In the genomic region with DNA sequence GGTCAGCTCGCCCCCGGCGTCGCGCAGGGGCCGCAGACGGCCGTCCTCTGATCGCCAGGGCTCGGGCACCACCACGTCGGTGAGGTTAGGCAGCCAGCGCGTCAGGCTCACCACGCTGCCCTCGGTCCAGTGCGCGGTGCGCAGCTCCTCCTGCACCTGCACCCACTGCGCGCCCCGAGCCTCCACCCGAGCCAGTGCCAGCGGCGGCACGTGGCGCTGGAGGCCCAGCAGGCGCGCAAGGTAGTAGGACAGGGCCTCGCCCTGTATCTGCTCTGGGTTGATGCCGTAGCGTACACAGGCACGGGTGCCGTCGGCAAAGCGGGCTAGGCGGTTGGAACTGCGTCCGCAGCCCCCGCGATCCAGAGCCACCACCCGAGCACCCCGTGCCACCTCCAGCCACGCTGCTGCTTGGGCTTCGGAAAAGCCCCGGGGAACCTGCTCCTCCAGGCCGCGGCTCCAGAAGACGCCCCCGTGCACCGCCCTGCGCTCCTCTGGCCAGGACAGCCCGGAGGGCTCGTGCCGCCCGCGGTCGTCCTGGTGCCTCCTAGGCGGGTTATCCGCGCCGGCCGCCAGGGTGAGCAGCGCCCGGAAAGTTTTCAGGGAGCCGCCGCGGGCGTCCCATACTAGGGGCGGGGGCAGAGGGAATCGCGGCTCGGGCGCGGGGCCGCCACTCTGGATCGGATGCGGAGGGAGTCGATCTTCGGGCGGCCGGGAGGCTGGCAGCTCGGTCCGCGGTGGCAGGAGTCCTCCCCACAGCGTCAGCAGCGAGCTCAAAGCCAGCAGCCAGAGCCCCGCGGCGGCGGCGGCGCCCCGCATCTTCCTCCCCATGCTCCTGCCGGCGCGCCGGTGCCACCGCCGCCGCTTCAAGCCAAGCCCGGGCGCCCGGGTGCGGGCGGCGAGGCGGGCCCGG, we compare ENCODE assay signal across 7 mouse cellular contexts. TPM values are rescaled to one million over a fixed set of nuclear protein-coding genes. Genes with fewer than 3 reads are reported as not detected.
A peak's percentile ranks its signal among the peaks of the same experiment; 100 is the strongest.
DNase-seq lines count a peak whose midpoint lies in the region; ATAC-seq and TF ChIP-seq lines count a peak whose summit lies in the region.

No protein-coding gene starts in this region.

- TF ChIP-seq CTCF in hindbrain, postnatal 0 days (IDR thresholded peaks at IDR 0.05; ENCODE audit: low read depth) = no peak

- peak overlapping the region; percentile 82 for H3K9ac ChIP-seq in hindbrain, postnatal 0 days (replicated peaks; ENCODE audit: low read length)
- peak overlapping the region; percentile 98 for H3K9ac ChIP-seq in midbrain, embryonic 11.5 days (ENCODE audit: low read length)

- peak overlapping the region; percentile 96 for H3K4me2 ChIP-seq in hindbrain, postnatal 0 days (ENCODE audit: low read depth, low read length)
- H3K4me2 ChIP-seq in midbrain, embryonic 11.5 days = peak overlapping the region; percentile 95

- 2% methylated on average over 100 of the region's 109 CpGs for WGBS in hindbrain, postnatal 0 days
- under 1% methylated on average over 101 of the region's 109 CpGs for WGBS in midbrain, embryonic 11.5 days

- no peaks in the 10 kb centered on the region for H3K9me3 ChIP-seq in hindbrain, postnatal 0 days (ENCODE audit: low read length)
- H3K9me3 ChIP-seq in midbrain, embryonic 11.5 days (ENCODE audit: control insufficient read depth, low read length) = no peaks in the 10 kb centered on the region

- no peaks in the 10 kb centered on the region for H3K27me3 ChIP-seq in hindbrain, postnatal 0 days (ENCODE audit: insufficient read depth, low read length)
- H3K27me3 ChIP-seq in midbrain, embryonic 11.5 days (ENCODE audit: control insufficient read depth, insufficient read depth, low read length) = no peaks in the 10 kb centered on the region

- no peaks in the 10 kb centered on the region; the same call in 1 of the 2 replicates for H3K4me1 ChIP-seq in hindbrain, postnatal 0 days (ENCODE audit: insufficient read depth, low read length)
- H3K4me1 ChIP-seq in midbrain, embryonic 11.5 days (ENCODE audit: control insufficient read depth, insufficient read depth, low read length) = peaks cover 13% of the 10 kb centered on the region

- H3K36me3 ChIP-seq in hindbrain, postnatal 0 days (ENCODE audit: insufficient read depth, low read length) = no peaks in the 10 kb centered on the region
- H3K36me3 ChIP-seq in midbrain, embryonic 11.5 days (ENCODE audit: control insufficient read depth, insufficient read depth, low read length) = no peaks in the 10 kb centered on the region; the same call in 1 of the 2 replicates

- DNase-seq in cerebellum, postnatal 25 days = peak; percentile 68 to 72
- DNase-seq in gastrocnemius, adult 18-20 months (ENCODE audit: low spot score) = peak; percentile 16
- peak; percentile 57 for DNase-seq in hindbrain, postnatal 0 days (ENCODE audit: low spot score)
- DNase-seq in left cerebral cortex, postnatal 14 days (ENCODE audit: low spot score in 2 of 2) = peak; percentile 27 to 41
- DNase-seq in midbrain, embryonic 11.5 days (ENCODE audit: low spot score, missing footprints) = peak; percentile 96
- DNase-seq in spleen, postnatal 10 days (ENCODE audit: low spot score in 2 of 2) = peak; percentile 15 to 30

- intact Hi-C loops in left cerebral cortex, postnatal 14 days (cut with DNase I) = loop anchor here (5.0 to 10.0 kb wide), 4 partner anchors 149 to 736 kb away; no protein-coding TSS in a partner anchor

- H3K4me3 ChIP-seq in hindbrain, postnatal 0 days (ENCODE audit: low read length) = peak overlapping the region; percentile 83
- peak overlapping the region; percentile 86 for H3K4me3 ChIP-seq in midbrain, embryonic 11.5 days (ENCODE audit: low read depth, low read length)

- ATAC-seq in activated CD4-positive, CD25-positive, alpha-beta regulatory T cell, adult 4 months = peak; percentile 32
- ATAC-seq in hindbrain, postnatal 0 days = peak; percentile 63
- ATAC-seq in midbrain, embryonic 11.5 days (ENCODE audit: low FRiP score) = peak; percentile 53

- H3K27ac ChIP-seq in hindbrain, postnatal 0 days = peak overlapping the region; percentile 71
- H3K27ac ChIP-seq in midbrain, embryonic 11.5 days (ENCODE audit: low read depth, low read length) = peak overlapping the region; percentile 96

RNA-seq across cellular contexts. Expression of gene Fjx1, which starts 1.3 kb away (rescaled TPM):
- polyA plus RNA-seq in activated CD4-positive, CD25-positive, alpha-beta regulatory T cell, adult 4 months (2017; shearing (Covaris generic)) = not detected
- total RNA-seq in gastrocnemius, adult 18-20 months (2021) = under 1 TPM; 0.27 to 0.33 TPM
- 77.8 and 92.0 TPM in 2 replicates for total RNA-seq in hindbrain, postnatal 0 days (2014; rRNA removed)
- polyA plus RNA-seq in hindbrain, postnatal 0 days (2015; fragmentation: Nextera tagmentation; extraction: Ambion mirVana) = 27.2 and 30.1 TPM in 2 replicates
- total RNA-seq in left cerebral cortex, postnatal 14 days (2021) = 10 to 100 TPM; 85.8 to 97.7 TPM
- 25.2 and 25.5 TPM in 2 replicates for polyA plus RNA-seq in midbrain, embryonic 11.5 days (2014; fragmentation: Nextera tagmentation; extraction: Ambion mirVana)

RNA-seq across cellular contexts. Expression of gene Trim44, which starts 43.4 kb away (rescaled TPM):
- 1 to 10 TPM; 5.7 to 6.8 TPM for polyA plus RNA-seq in activated CD4-positive, CD25-positive, alpha-beta regulatory T cell, adult 4 months (2017; shearing (Covaris generic))
- total RNA-seq in gastrocnemius, adult 18-20 months (2021) = 10 to 100 TPM; 14.8 to 17.7 TPM
- 78.2 and 87.6 TPM in 2 replicates for total RNA-seq in hindbrain, postnatal 0 days (2014; rRNA removed)
- 42.2 and 44.1 TPM in 2 replicates for polyA plus RNA-seq in hindbrain, postnatal 0 days (2015; fragmentation: Nextera tagmentation; extraction: Ambion mirVana)
- total RNA-seq in left cerebral cortex, postnatal 14 days (2021) = 100 to 1,000 TPM; 172 to 173 TPM
- 40.7 and 44.4 TPM in 2 replicates for polyA plus RNA-seq in midbrain, embryonic 11.5 days (2014; fragmentation: Nextera tagmentation; extraction: Ambion mirVana)

Comparison
In these comparisons a context has a peak if more than half of its experiments do, and no peak if none do; other contexts are left out.
1. Peak in every context shown above with its lines: DNase-seq, ATAC-seq, H3K4me3 ChIP-seq and H3K27ac ChIP-seq.
2. DNase-seq: peak in every context shown above with its lines; median percentile 96 in midbrain, embryonic 11.5 days; 70 in cerebellum, postnatal 25 days; 57 in hindbrain, postnatal 0 days; 34 in left cerebral cortex, postnatal 14 days; 22 in spleen, postnatal 10 days; 16 in gastrocnemius, adult 18-20 months.
3. RNA of gene Fjx1, which starts 1.3 kb away (total RNA-seq): 85.8 to 97.7 TPM in left cerebral cortex, postnatal 14 days and 77.8 to 92.0 TPM in hindbrain, postnatal 0 days; 0.27 to 0.33 TPM in gastrocnemius, adult 18-20 months; every median in the first group is over 10 times any median in the second.